Mouse (Mus musculus): ENCODE data around the gene Wdr70. TPM values are rescaled to one million over a fixed set of nuclear protein-coding genes. Genes with fewer than 3 reads are reported as not detected.

The Wdr70 gene
- total RNA-seq, 2 experiments from 2014 or later, result 33.3 to 35.1 TPM

GRCm38 (mm10) chr15:8031211-8031610 is 67.8 kb downstream of the Wdr70 start:
- no peak for DNase-seq (ENCODE audit: low spot score in 2 of 2)

GRCm38 (mm10) chr15:8030643-8031042 is 68.4 kb downstream of the Wdr70 start:
- DNase-seq (ENCODE audit: low spot score in 2 of 2), result peak in 1 of 2 experiments; percentile 59

- no peak for DNase-seq (ENCODE audit: low spot score in 2 of 2)
These were observed 71.5 kb downstream of the Wdr70 start for GRCm38 (mm10) chr15:8027503-8027902.

- no peak for DNase-seq (ENCODE audit: low spot score in 2 of 2)
These were observed 87.6 kb downstream of the Wdr70 start for GRCm38 (mm10) chr15:8011418-8011817.

- no peak for DNase-seq (ENCODE audit: low spot score in 2 of 2)
These were observed 91.6 kb downstream of the Wdr70 start for GRCm38 (mm10) chr15:8007413-8007812.

GRCm38 (mm10) chr15:8006056-8006455 is 93.0 kb downstream of the Wdr70 start:
- DNase-seq (ENCODE audit: low spot score in 2 of 2), result no peak

- DNase-seq (ENCODE audit: low spot score in 2 of 2), result no peak
These were observed 93.5 kb downstream of the Wdr70 start for GRCm38 (mm10) chr15:8005506-8005905.

GRCm38 (mm10) chr15:8003789-8004188 is 95.2 kb downstream of the Wdr70 start:
- no peak for DNase-seq (ENCODE audit: low spot score in 2 of 2)

GRCm38 (mm10) chr15:7998843-7999546 is 100.0 kb downstream of the Wdr70 start:
- DNase-seq (ENCODE audit: low spot score in 2 of 2), result no peak

- DNase-seq (ENCODE audit: low spot score in 2 of 2), result no peak
These were observed 100.9 kb downstream of the Wdr70 start for GRCm38 (mm10) chr15:7998095-7998494.

- no peak for DNase-seq (ENCODE audit: low spot score in 2 of 2)
These were observed 105.3 kb downstream of the Wdr70 start for GRCm38 (mm10) chr15:7993721-7994120.

- no peak for DNase-seq (ENCODE audit: low spot score in 2 of 2)
These were observed 108.9 kb downstream of the Wdr70 start for GRCm38 (mm10) chr15:7990101-7990500.

- no peak for DNase-seq (ENCODE audit: low spot score in 2 of 2)
These were observed 111.6 kb downstream of the Wdr70 start for GRCm38 (mm10) chr15:7987374-7987773.

- no peak for DNase-seq (ENCODE audit: low spot score in 2 of 2)
These were observed 112.7 kb downstream of the Wdr70 start for GRCm38 (mm10) chr15:7986274-7986673.

- DNase-seq (ENCODE audit: low spot score in 2 of 2), result no peak
These were observed 120.4 kb downstream of the Wdr70 start for GRCm38 (mm10) chr15:7978640-7979039.

- no peak for DNase-seq (ENCODE audit: low spot score in 2 of 2)
These were observed 122.2 kb downstream of the Wdr70 start for GRCm38 (mm10) chr15:7976775-7977174.

- DNase-seq (ENCODE audit: low spot score in 2 of 2), result no peak
These were observed 124.6 kb downstream of the Wdr70 start for GRCm38 (mm10) chr15:7974368-7974767.

GRCm38 (mm10) chr15:7972528-7972927 is 126.5 kb downstream of the Wdr70 start:
- peak in 1 of 2 experiments; percentile 43 for DNase-seq (ENCODE audit: low spot score in 2 of 2)

GRCm38 (mm10) chr15:7962786-7963185 is 136.2 kb downstream of the Wdr70 start:
- DNase-seq (ENCODE audit: low spot score in 2 of 2), result no peak

GRCm38 (mm10) chr15:7961489-7961888 is 137.5 kb downstream of the Wdr70 start:
- no peak for DNase-seq (ENCODE audit: low spot score in 2 of 2)

- no peak for DNase-seq (ENCODE audit: low spot score in 2 of 2)
These were observed 142.1 kb downstream of the Wdr70 start for GRCm38 (mm10) chr15:7956899-7957298.

- DNase-seq (ENCODE audit: low spot score in 2 of 2), result no peak
These were observed 148.4 kb downstream of the Wdr70 start for GRCm38 (mm10) chr15:7950561-7950960.

- no peak for DNase-seq (ENCODE audit: low spot score in 2 of 2)
These were observed 157.3 kb downstream of the Wdr70 start for GRCm38 (mm10) chr15:7941690-7942089.
